Mouse (Mus musculus): ENCODE results near the gene Slc30a1. TPM values are rescaled to one million over a fixed set of nuclear protein-coding genes. Genes with fewer than 3 reads are reported as not detected.

Slc30a1 gene
- polyA plus RNA-seq, 1 experiment from 2014 or later = 5.6 TPM

DNA sequence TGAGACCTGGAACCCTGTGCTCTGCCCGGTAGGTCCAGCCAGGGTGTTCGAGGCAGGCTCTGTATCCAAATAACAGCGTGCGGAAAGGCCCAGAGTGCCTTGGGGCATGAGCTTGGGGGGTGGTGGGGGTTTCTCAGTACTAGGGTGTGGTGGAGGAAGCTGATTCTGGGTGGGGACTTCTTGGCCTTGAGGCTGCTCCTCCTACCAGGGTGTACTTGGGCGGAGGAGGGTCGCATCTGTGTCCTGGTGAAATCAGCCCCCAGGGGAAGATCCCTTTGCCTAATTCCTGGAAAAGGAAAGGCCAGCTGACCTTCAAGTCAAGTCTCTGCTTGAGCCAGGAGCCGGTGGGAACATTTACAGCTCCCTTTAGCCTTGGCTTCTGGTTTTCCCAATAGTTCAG, 39.7 kb downstream of the Slc30a1 start:
- DNase-seq (ENCODE audit: low spot score) = peak; percentile 66
- H3K9ac ChIP-seq (replicated peaks; ENCODE audit: low read depth) = no peak overlapping the region
- H3K4me2 ChIP-seq (replicated peaks; ENCODE audit: low read depth, low read length) = no peak overlapping the region
- TF ChIP-seq EP300 (IDR thresholded peaks at IDR 0.05) (peak; percentile 72), CTCF (IDR thresholded peaks at IDR 0.05) (no peak)
- no peaks in the 10 kb centered on the region for H3K36me3 ChIP-seq (ENCODE audit: insufficient read depth, low read length)
- 65% methylated on average over 7 of the region's 7 CpGs for WGBS
- no peaks in the 10 kb centered on the region; the same call in 1 of the 2 replicates for H3K4me1 ChIP-seq (ENCODE audit: insufficient read depth, low read depth, low read length)
- peak overlapping the region; percentile 71 for H3K27ac ChIP-seq (ENCODE audit: low read length)
- H3K4me3 ChIP-seq (ENCODE audit: low read depth, low read length) = no peak overlapping the region
- ATAC-seq = peak; percentile 82
- no peaks in the 10 kb centered on the region for H3K9me3 ChIP-seq (ENCODE audit: low read length)
- no peaks in the 10 kb centered on the region for H3K27me3 ChIP-seq (replicated peaks; ENCODE audit: insufficient read depth, low read length)

- Histone ChIP-seq H3K4me2 (replicated peaks; ENCODE audit: low read depth, low read length) (no peak overlapping the region), H3K27ac (ENCODE audit: low read length) (peak overlapping the region; percentile 71), H3K9ac (replicated peaks; ENCODE audit: low read depth) (no peak overlapping the region), H3K36me3 (ENCODE audit: insufficient read depth, low read length) (no peaks in the 10 kb centered on the region), H3K27me3 (replicated peaks; ENCODE audit: insufficient read depth, low read length) (no peaks in the 10 kb centered on the region), H3K9me3 (ENCODE audit: low read length) (no peaks in the 10 kb centered on the region), H3K4me1 (ENCODE audit: insufficient read depth, low read depth, low read length) (no peaks in the 10 kb centered on the region; the same call in 1 of the 2 replicates), H3K4me3 (ENCODE audit: low read depth, low read length) (no peak overlapping the region)
- ATAC-seq = peak; percentile 27
- no peak for DNase-seq (ENCODE audit: low spot score)
- WGBS = 22% methylated on average over 2 of the region's 2 CpGs
- TF ChIP-seq CTCF (IDR thresholded peaks at IDR 0.05) (peak; percentile 33), EP300 (IDR thresholded peaks at IDR 0.05) (no peak)
Measured at GRCm38 (mm10) chr1:191946835-191947234, 40.3 kb downstream of the Slc30a1 start.

DNA sequence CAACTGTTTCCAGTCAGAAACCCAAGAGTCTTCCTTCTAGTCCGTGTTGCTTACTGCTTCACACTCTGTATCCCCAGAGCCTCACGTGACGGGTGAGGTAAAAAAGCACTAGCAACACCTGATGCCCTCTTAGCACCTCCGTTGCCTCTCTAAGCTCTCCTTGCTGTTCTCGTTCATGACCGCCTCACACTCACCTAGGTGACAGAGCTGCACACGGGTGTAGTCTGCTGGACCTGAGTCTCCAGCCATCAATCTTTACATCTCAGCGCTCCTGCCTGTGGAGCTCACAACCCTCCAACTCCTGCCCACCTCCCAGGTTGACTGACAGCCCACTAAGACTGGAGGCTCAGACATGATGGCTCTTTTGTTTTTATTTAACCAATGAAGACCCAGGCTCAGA, 41.2 kb downstream of the Slc30a1 start:
- Histone ChIP-seq H3K27ac (ENCODE audit: low read length) (peak overlapping the region; percentile 71), H3K9me3 (ENCODE audit: low read length) (no peaks in the 10 kb centered on the region), H3K27me3 (replicated peaks; ENCODE audit: insufficient read depth, low read length) (no peaks in the 10 kb centered on the region), H3K4me3 (ENCODE audit: low read depth, low read length) (no peak overlapping the region), H3K36me3 (ENCODE audit: insufficient read depth, low read length) (no peaks in the 10 kb centered on the region), H3K4me2 (replicated peaks; ENCODE audit: low read depth, low read length) (no peak overlapping the region), H3K4me1 (ENCODE audit: insufficient read depth, low read depth, low read length) (no peaks in the 10 kb centered on the region; the same call in 1 of the 2 replicates), H3K9ac (replicated peaks; ENCODE audit: low read depth) (no peak overlapping the region)
- TF ChIP-seq EP300 (IDR thresholded peaks at IDR 0.05) (no peak), CTCF (IDR thresholded peaks at IDR 0.05) (no peak)
- DNase-seq (ENCODE audit: low spot score) (no peak), ATAC-seq (no peak)
- WGBS = 56% methylated on average over 8 of the region's 8 CpGs

DNA sequence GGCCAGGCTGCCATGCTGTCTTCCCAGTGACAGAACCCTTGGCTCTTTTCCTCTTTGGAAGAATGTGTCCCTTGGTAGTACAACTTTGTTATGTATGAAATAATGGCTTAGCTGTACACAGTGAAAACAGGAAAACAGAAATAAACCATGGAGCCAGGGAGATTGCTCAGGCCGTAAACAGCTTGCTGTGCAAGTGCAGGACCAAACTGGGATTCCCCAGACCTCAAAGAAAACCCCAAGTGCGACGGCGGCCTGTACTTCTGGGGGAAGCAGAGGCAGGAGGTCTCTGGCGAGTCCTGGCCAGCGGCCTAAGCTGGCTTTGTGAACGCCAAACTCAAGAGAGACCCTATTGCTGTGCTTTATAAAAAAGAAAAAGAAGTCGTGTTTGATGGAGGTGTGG, 42.0 kb downstream of the Slc30a1 start:
- no peaks in the 10 kb centered on the region; the same call in 1 of the 2 replicates for H3K4me1 ChIP-seq (ENCODE audit: insufficient read depth, low read depth, low read length)
- no peak overlapping the region for H3K4me2 ChIP-seq (replicated peaks; ENCODE audit: low read depth, low read length)
- no peaks in the 10 kb centered on the region for H3K9me3 ChIP-seq (ENCODE audit: low read length)
- no peak overlapping the region for H3K4me3 ChIP-seq (ENCODE audit: low read depth, low read length)
- DNase-seq (ENCODE audit: low spot score) (no peak), ATAC-seq (no peak)
- no peaks in the 10 kb centered on the region for H3K27me3 ChIP-seq (replicated peaks; ENCODE audit: insufficient read depth, low read length)
- TF ChIP-seq EP300 (IDR thresholded peaks at IDR 0.05) = no peak
- TF ChIP-seq CTCF (IDR thresholded peaks at IDR 0.05) = no peak
- no peaks in the 10 kb centered on the region for H3K36me3 ChIP-seq (ENCODE audit: insufficient read depth, low read length)
- H3K27ac ChIP-seq (ENCODE audit: low read length) = peak overlapping the region; percentile 54; the same call in 1 of the 2 replicates
- 74% methylated on average over 8 of the region's 8 CpGs for WGBS
- H3K9ac ChIP-seq (replicated peaks; ENCODE audit: low read depth) = no peak overlapping the region

DNA sequence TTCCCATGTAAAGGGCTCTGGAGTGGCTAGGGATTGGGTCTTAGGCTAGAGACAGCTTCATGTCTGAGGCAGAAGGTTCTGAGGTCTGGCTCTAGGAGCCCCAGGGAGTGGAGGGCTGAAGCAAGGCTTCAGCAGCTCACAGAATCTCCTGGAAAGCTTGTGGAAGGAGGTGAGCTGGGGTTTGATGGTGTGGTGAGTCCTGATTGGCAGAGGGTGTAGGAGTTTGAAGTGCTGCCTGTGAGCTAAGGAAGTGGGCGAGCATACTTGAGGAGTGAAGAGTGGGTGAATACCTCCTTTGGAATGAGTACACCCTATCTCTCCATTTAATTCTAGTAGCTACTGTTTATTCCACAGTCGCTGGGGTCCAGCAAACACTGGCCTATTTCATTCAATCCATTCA, 44.0 kb downstream of the Slc30a1 start:
- H3K4me3 ChIP-seq (ENCODE audit: low read depth, low read length) = no peak overlapping the region
- H3K4me1 ChIP-seq (ENCODE audit: insufficient read depth, low read depth, low read length) = no peaks in the 10 kb centered on the region; the same call in 1 of the 2 replicates
- WGBS = 54% methylated on average over 2 of the region's 2 CpGs
- H3K9me3 ChIP-seq (ENCODE audit: low read length) = no peaks in the 10 kb centered on the region
- DNase-seq (ENCODE audit: low spot score) = peak; percentile 46
- no peaks in the 10 kb centered on the region for H3K27me3 ChIP-seq (replicated peaks; ENCODE audit: insufficient read depth, low read length)
- peak; percentile 24; the same call in 1 of the 2 replicates for ATAC-seq
- no peaks in the 10 kb centered on the region for H3K36me3 ChIP-seq (ENCODE audit: insufficient read depth, low read length)
- TF ChIP-seq CTCF (IDR thresholded peaks at IDR 0.05) (no peak), EP300 (IDR thresholded peaks at IDR 0.05) (no peak)
- H3K27ac ChIP-seq (ENCODE audit: low read length) = no peak overlapping the region; the same call in 1 of the 2 replicates
- H3K4me2 ChIP-seq (replicated peaks; ENCODE audit: low read depth, low read length) = no peak overlapping the region
- no peak overlapping the region for H3K9ac ChIP-seq (replicated peaks; ENCODE audit: low read depth)

GRCm38 (mm10) chr1:191952733-191953335, 46.3 kb downstream of the Slc30a1 start:
- peaks cover 6% of the 10 kb centered on the region; the same call in 1 of the 2 replicates for H3K4me1 ChIP-seq (ENCODE audit: insufficient read depth, low read depth, low read length)
- no peak overlapping the region for H3K4me3 ChIP-seq (ENCODE audit: low read depth, low read length)
- H3K9ac ChIP-seq (replicated peaks; ENCODE audit: low read depth) = no peak overlapping the region
- no peaks in the 10 kb centered on the region for H3K9me3 ChIP-seq (ENCODE audit: low read length)
- H3K36me3 ChIP-seq (ENCODE audit: insufficient read depth, low read length) = no peaks in the 10 kb centered on the region
- H3K27ac ChIP-seq (ENCODE audit: low read length) = no peak overlapping the region
- no peaks in the 10 kb centered on the region for H3K27me3 ChIP-seq (replicated peaks; ENCODE audit: insufficient read depth, low read length)
- WGBS = 90% methylated on average over 11 of the region's 11 CpGs
- ATAC-seq = no peak
- no peak for TF ChIP-seq CTCF (IDR thresholded peaks at IDR 0.05)
- no peak for TF ChIP-seq EP300 (IDR thresholded peaks at IDR 0.05)
- no peak overlapping the region for H3K4me2 ChIP-seq (replicated peaks; ENCODE audit: low read depth, low read length)
- no peak for DNase-seq (ENCODE audit: low spot score)
